10 mouse cellular contexts compared by ENCODE assay signal in genomic region chr12:45162011-45162410, GRCm38 (mm10).
DNase-seq lines count a peak whose midpoint lies in the region; ATAC-seq lines count a peak whose summit lies in the region.
"Had no signal": no experiment of that assay in that cellular context is flagged by ENCODE, and none has a peak within 500 bp of the region (broad histone marks: within the 10 kb centered on the region; RNA-seq: fewer than 3 reads in every experiment).

No protein-coding gene starts in this region.

- no peak overlapping the region for H3K4me3 ChIP-seq in midbrain, embryonic 12.5 days
- no peak overlapping the region for H3K4me3 ChIP-seq in midbrain, embryonic 16.5 days (ENCODE audit: low read depth, low read length)
- H3K4me3 ChIP-seq: erythroblast, embryonic 14.5 days; liver, embryonic 13.5 days had no signal

- no peaks in the 10 kb centered on the region for H3K36me3 ChIP-seq in midbrain, embryonic 12.5 days
- H3K36me3 ChIP-seq in midbrain, embryonic 16.5 days (ENCODE audit: control insufficient read depth, insufficient read depth, low read length): no peaks in the 10 kb centered on the region
- H3K36me3 ChIP-seq: liver, embryonic 13.5 days had no signal

- no peaks in the 10 kb centered on the region for H3K9me3 ChIP-seq in midbrain, embryonic 12.5 days
- no peaks in the 10 kb centered on the region for H3K9me3 ChIP-seq in midbrain, embryonic 16.5 days (replicated peaks; ENCODE audit: control insufficient read depth, low read length, poor library complexity, severe bottlenecking)
- H3K9me3 ChIP-seq: liver, embryonic 13.5 days had no signal

- no peak overlapping the region for H3K4me2 ChIP-seq in midbrain, embryonic 12.5 days (replicated peaks)
- H3K4me2 ChIP-seq in midbrain, embryonic 16.5 days (ENCODE audit: low read length): no peak overlapping the region
- H3K4me2 ChIP-seq: liver, embryonic 13.5 days had no signal

- no peaks in the 10 kb centered on the region for H3K4me1 ChIP-seq in midbrain, embryonic 12.5 days
- no peaks in the 10 kb centered on the region for H3K4me1 ChIP-seq in midbrain, embryonic 16.5 days (ENCODE audit: control insufficient read depth, insufficient read depth, low read length)
- H3K4me1 ChIP-seq: liver, embryonic 13.5 days had no signal

- peak; percentile 81 for ATAC-seq in midbrain, embryonic 12.5 days (ENCODE audit: low FRiP score, low read depth)
- no peak for ATAC-seq in midbrain, embryonic 16.5 days
- peak; percentile 98 for ATAC-seq in megakaryocyte progenitor cell, adult 5-6 weeks (replicated peaks; ENCODE audit: poor library complexity)

- H3K27ac ChIP-seq in midbrain, embryonic 12.5 days (replicated peaks): no peak overlapping the region
- H3K27ac ChIP-seq in midbrain, embryonic 16.5 days (ENCODE audit: low read length): no peak overlapping the region
- H3K27ac ChIP-seq: liver, embryonic 13.5 days had no signal

- WGBS in midbrain, embryonic 12.5 days: 74% methylated on average over 4 of the region's 4 CpGs
- 68% methylated on average over 4 of the region's 4 CpGs for WGBS in midbrain, embryonic 16.5 days

- no peak overlapping the region for H3K9ac ChIP-seq in midbrain, embryonic 12.5 days (replicated peaks)
- no peak overlapping the region for H3K9ac ChIP-seq in midbrain, embryonic 16.5 days (ENCODE audit: low read depth, low read length)
- H3K9ac ChIP-seq: liver, embryonic 13.5 days had no signal

- DNase-seq in cerebellum, postnatal 14 days: peak; percentile 19 to 24
- DNase-seq in cerebellum, adult 11-12 months: no peak
- peak; percentile 13 to 25 for DNase-seq in kidney, adult 8-10 months
- DNase-seq in urinary bladder, adult 18-20 months (ENCODE audit: low spot score in 2 of 2): no peak
- DNase-seq in cerebellum, adult 9-11 months: no peak
- DNase-seq: liver, embryonic 13.5 days had no signal

- no peaks in the 10 kb centered on the region for H3K27me3 ChIP-seq in midbrain, embryonic 12.5 days
- no peaks in the 10 kb centered on the region for H3K27me3 ChIP-seq in midbrain, embryonic 16.5 days (ENCODE audit: control insufficient read depth, insufficient read depth, low read depth, low read length)
- H3K27me3 ChIP-seq: liver, embryonic 13.5 days had no signal

Comparison
In these comparisons a context has a peak if more than half of its experiments do, and no peak if none do; other contexts are left out.
1. DNase-seq: peak in cerebellum, postnatal 14 days (2 of 2) and kidney, adult 8-10 months (2 of 2); none in cerebellum, adult 11-12 months (single experiment), urinary bladder, adult 18-20 months (0 of 2) and cerebellum, adult 9-11 months (single experiment).